Mouse (Mus musculus) heart, postnatal 0 days (tissue): ENCODE measurements at regions not wholly inside any gene's neighbourhood (a gene's known extent, or its start where the extent isn't known, plus 50 kb on each side); places are given as distances from the start of the nearest gene placed in this dataset.

Source experiments
- ATAC-seq: fragments of 200-750 bp; cut with Nextera tagmentation; 2 replicates; pipeline ENCODE4 v1.8.0; 2017; ENCODE audit warnings: low read depth, moderate number of reproducible peaks, moderate library complexity; ENCODE audit not compliant: insufficient read depth
- DNase-seq: peaks from one replicate; pipeline ENCODE4 v3.0.0-alpha.2; 2016; ENCODE audit warnings: low spot score
- H3K27ac ChIP-seq: fragments of 300-500 bp; sonication (generic); 2 replicates; pipeline ENCODE4 v1.5.1; 2014; ENCODE audit warnings: low read depth, mild to moderate bottlenecking
- H3K27me3 ChIP-seq: fragments of 300-500 bp; sonication (generic); 2 replicates; pipeline ENCODE4 v1.6.1; 2014; ENCODE audit warnings: low read length, mixed read lengths; ENCODE audit not compliant: control insufficient read depth, insufficient read depth
- H3K36me3 ChIP-seq: fragments of 300-500 bp; sonication (generic); replicated peaks from 2 replicates; pipeline ENCODE4 v1.6.1; 2014; ENCODE audit warnings: low read length, mixed read lengths; ENCODE audit not compliant: control insufficient read depth, insufficient read depth
- H3K4me1 ChIP-seq: fragments of 300-500 bp; sonication (generic); 2 replicates; pipeline ENCODE4 v1.6.1; 2014; ENCODE audit warnings: antibody characterized with exemption; ENCODE audit not compliant: control insufficient read depth, insufficient read depth
- H3K4me2 ChIP-seq: fragments of 300-500 bp; sonication (generic); 2 replicates; pipeline ENCODE4 v1.6.1; 2014; ENCODE audit warnings: low read depth, mild to moderate bottlenecking, low read length, moderate library complexity
- H3K4me3 ChIP-seq: fragments of 300-500 bp; sonication (generic); 2 replicates; pipeline ENCODE4 v1.5.1; 2014; ENCODE audit warnings: low read depth, low read length
- H3K9ac ChIP-seq: fragments of 300-500 bp; sonication (generic); replicated peaks from 2 replicates; pipeline ENCODE4 v1.6.1; 2014; ENCODE audit warnings: low read depth, low read length, mixed read lengths
- H3K9me3 ChIP-seq: fragments of 300-500 bp; sonication (generic); replicated peaks from 2 replicates; pipeline ENCODE4 v1.6.1; 2016; ENCODE audit warnings: low read length; ENCODE audit not compliant: control insufficient read depth
- CTCF ChIP-seq: IDR thresholded peaks from 2 replicates; pipeline ENCODE4 v1.5.1; 2016; ENCODE audit warnings: antibody characterized with exemption, control low read depth, low read depth
- EP300 ChIP-seq: IDR thresholded peaks from 2 replicates; pipeline ENCODE4 v1.6.1; 2016; ENCODE audit warnings: antibody characterized with exemption, low read depth
- WGBS: fragments of 180-500 bp; shearing (Covaris S2); extraction: QIAGEN DNeasy Blood & Tissue Kit; methylation state at CpG from one replicate; pipeline ENCODE4 v1.1.7; 2014; 5-methylcytosine and 5-hydroxymethylcytosine counted together

GRCm38 (mm10) chr17:10087192-10087886 is 232.3 kb downstream of the Qk start:
- H3K36me3 ChIP-seq: no peaks in the 10 kb centered on the region
- 31% methylated on average over 7 of the region's 7 CpGs for WGBS
- H3K9me3 ChIP-seq: peaks cover 12% of the 10 kb centered on the region
- no peaks in the 10 kb centered on the region for H3K27me3 ChIP-seq
- H3K27ac ChIP-seq: no peak overlapping the region
- TF ChIP-seq CTCF (no peak), EP300 (no peak)
- no peak overlapping the region for H3K9ac ChIP-seq
- DNase-seq (no peak), ATAC-seq (peak; percentile 30; the same call in 1 of the 2 replicates)
- H3K4me2 ChIP-seq: no peak overlapping the region
- peaks cover 16% of the 10 kb centered on the region for H3K4me1 ChIP-seq
- H3K4me3 ChIP-seq: no peak overlapping the region

DNA sequence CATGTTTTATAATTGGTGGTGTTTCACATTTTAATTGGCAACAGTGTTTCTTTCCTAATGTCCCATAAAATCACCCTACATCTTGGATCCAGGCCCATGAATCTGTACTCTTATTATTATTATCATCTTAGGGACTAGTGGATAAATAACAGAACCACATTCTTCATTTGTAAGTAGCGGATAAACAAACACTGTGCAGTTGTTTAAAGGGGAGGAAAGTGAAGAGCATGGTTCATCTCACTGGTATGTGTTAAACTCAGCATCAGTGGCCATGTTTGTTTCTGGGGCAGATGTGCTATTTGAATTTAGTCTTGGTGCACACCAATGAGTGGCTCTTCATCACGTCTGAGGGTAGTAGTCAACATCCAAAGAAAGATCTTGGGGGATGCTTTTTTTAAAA is 233.1 kb downstream of the Qk start:
- TF ChIP-seq EP300: no peak
- TF ChIP-seq CTCF: no peak
- Histone ChIP-seq H3K27ac (no peak overlapping the region), H3K9me3 (peaks cover 5% of the 10 kb centered on the region), H3K4me3 (no peak overlapping the region), H3K4me2 (no peak overlapping the region), H3K9ac (no peak overlapping the region), H3K4me1 (peaks cover 16% of the 10 kb centered on the region), H3K27me3 (no peaks in the 10 kb centered on the region), H3K36me3 (no peaks in the 10 kb centered on the region)
- DNase-seq (no peak), ATAC-seq (no peak)
- 83% methylated on average over 2 of the region's 2 CpGs for WGBS

DNA sequence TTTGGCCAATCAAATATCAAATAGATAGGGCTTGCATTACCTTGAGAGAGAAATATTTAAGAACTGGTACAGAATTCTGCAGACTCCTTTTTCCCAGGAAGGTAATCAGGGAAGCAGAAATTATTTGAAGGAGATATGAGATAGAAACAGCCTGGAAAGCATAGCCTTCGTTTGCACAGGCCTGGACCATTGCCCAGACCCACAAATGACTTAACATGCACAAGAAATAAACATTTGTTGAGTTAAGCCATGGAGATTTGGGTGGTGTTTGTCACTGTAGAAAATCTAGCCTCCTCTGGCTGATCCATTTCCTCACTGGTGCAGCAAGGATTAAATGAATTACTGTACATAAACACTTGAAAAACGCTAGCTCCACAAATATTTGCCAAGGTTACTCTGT is 233.5 kb downstream of the Qk start:
- H3K4me1 ChIP-seq: peaks cover 16% of the 10 kb centered on the region
- no peak overlapping the region for H3K4me2 ChIP-seq
- H3K27ac ChIP-seq: no peak overlapping the region
- DNase-seq (no peak), ATAC-seq (no peak)
- 0 out of 2 replicates have a peak, but pooled peaks cover under 1% of the 10 kb centered on the region for H3K9me3 ChIP-seq
- H3K27me3 ChIP-seq: no peaks in the 10 kb centered on the region
- H3K4me3 ChIP-seq: no peak overlapping the region
- H3K36me3 ChIP-seq: no peaks in the 10 kb centered on the region
- WGBS: 41% methylated on average over 2 of the region's 2 CpGs
- no peak overlapping the region for H3K9ac ChIP-seq
- TF ChIP-seq CTCF: no peak
- no peak for TF ChIP-seq EP300

DNA sequence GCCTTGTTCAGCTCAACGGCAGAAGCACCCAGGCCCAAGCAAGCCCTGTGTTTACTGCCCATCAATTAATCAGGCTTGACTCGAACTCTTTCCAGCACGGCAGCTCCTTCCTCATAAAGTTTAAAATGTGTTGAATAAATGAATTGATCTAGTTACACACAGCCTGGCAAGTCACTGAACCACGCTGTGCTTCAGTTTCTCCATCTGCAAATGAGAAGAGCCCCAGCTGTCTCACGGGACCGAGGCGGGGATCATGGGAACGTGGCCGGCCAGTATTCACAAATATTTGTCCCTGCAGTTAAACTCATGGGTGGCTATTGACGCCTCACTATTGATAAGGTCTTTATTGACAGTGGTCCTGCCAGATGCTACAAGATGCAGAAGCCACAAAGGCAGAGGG is 237.9 kb downstream of the Qk start:
- Histone ChIP-seq H3K4me3 (no peak overlapping the region), H3K9me3 (no peaks in the 10 kb centered on the region), H3K9ac (no peak overlapping the region), H3K4me1 (peaks cover 25% of the 10 kb centered on the region), H3K27me3 (no peaks in the 10 kb centered on the region), H3K4me2 (no peak overlapping the region), H3K27ac (no peak overlapping the region), H3K36me3 (no peaks in the 10 kb centered on the region)
- TF ChIP-seq CTCF (no peak), EP300 (no peak)
- WGBS: 85% methylated on average over 10 of the region's 10 CpGs
- no peak for DNase-seq
- no peak for ATAC-seq

DNA sequence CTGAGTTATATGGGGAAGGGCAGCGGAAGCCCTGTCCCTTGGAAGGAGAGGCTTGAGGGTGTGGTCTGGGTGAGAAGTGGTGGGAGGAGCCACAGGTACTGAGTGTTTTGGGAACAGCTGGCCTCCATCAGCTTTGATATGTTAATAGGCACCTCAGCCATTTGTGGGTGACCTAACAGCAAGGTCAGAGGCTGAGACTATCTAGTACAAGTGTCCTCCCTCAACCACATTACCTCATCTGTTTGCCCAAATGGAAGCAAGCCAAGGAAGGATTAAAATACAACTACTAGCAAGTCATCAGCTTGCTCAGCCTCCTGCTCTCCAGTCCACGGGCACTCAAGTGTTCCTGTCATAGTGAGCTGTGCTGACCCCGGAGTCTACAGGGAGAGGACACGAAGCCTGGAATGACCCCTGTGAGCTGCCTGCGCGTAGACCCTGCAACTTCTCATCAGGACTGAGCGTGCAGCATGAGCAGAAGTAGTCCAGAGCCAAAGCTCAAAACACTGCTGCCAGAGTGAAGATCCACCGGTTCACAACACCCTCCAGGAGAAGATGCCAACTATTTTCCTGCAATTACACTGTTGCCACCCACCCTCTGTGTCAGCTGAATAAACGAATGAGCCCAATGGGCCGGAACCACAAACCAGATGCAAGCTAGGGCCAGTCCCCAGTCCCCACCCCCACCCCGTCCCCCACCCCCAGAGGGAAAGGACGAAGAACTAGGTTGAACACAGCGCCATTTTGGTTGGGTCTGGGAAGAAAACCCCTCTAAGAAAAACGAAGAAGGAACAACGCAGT is 239.6 kb downstream of the Qk start:
- no peak overlapping the region for H3K4me2 ChIP-seq
- H3K36me3 ChIP-seq: no peaks in the 10 kb centered on the region
- WGBS: 54% methylated on average over 15 of the region's 15 CpGs
- H3K9me3 ChIP-seq: no peaks in the 10 kb centered on the region
- ATAC-seq (peak; percentile 98), DNase-seq (peak; percentile 98)
- peaks cover 18% of the 10 kb centered on the region for H3K4me1 ChIP-seq
- H3K9ac ChIP-seq: no peak overlapping the region
- H3K27ac ChIP-seq: peak overlapping the region; percentile 80
- no peaks in the 10 kb centered on the region for H3K27me3 ChIP-seq
- TF ChIP-seq EP300 (peak; percentile 94), CTCF (no peak)
- H3K4me3 ChIP-seq: no peak overlapping the region
